Mouse (Mus musculus) thymus, postnatal 14 days (tissue): ENCODE results near the gene Plin2.

Experiments used
- DNase-seq: peaks from one replicate; pipeline ENCODE4 v3.0.0; 2021

Gene Plin2

GRCm38 (mm10) chr4:86669780-86670201 lies at the start of gene Plin2:
Gene Plin2, minus strand, starts transcription at chr4:86670060.
- DNase-seq = peak; percentile 55

- no peak for DNase-seq
Measured at GRCm38 (mm10) chr4:86718878-86719577, 49.2 kb upstream of the Plin2 start.

DNA sequence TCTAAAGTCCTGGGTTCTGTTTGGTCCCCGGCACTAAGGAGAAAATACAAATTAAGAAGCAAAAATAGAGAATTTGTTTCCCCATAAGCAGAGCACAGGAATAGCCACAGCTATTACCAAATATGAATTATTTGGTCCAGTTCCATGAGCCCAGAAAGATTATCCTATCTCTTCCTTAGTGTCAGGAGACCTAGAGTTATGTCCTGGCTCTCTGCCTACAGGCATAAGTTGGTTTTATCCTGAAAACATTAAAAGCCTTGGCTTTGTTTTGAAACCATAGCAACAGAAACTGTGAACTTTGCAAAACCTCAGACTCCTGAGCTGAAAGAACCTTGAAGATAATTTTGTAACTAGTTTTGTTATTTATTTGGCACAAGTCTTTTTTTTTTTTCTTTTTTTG lies 47.3 kb upstream of the Plin2 start:
- no peak for DNase-seq

GRCm38 (mm10) chr4:86715341-86715740 lies 45.5 kb upstream of the Plin2 start:
- DNase-seq = no peak

- DNase-seq = no peak
Measured at GRCm38 (mm10) chr4:86713518-86713917, 43.7 kb upstream of the Plin2 start.

GRCm38 (mm10) chr4:86712751-86713195 lies 42.9 kb upstream of the Plin2 start:
- DNase-seq = peak; percentile 71

DNA sequence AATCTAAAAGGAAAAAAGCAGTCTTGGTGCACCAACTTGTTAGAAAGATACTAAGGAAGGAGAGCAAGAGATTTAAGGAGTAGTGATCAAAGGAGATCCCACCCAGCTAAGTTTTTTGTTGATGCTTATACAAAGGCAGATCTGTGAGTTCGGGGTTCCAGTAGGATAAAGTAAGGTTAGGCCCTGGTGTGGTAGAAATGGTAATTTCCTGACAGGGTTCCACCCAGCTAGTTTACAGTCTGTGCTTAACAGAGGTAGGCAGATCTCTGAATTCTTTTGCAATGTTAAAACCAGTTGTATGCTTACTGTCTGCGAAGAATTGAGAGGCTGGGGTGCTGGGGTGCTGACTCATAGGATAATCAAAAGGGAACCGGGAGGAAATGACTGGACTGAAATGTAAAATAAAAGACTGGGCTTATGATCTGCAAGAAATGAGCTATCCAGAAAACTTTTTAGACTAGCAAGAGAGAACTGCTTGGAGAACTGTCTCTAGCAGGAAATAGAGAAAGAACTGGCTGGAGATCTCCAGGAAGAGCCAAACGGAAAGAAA lies 40.9 kb upstream of the Plin2 start:
- DNase-seq = no peak

DNA sequence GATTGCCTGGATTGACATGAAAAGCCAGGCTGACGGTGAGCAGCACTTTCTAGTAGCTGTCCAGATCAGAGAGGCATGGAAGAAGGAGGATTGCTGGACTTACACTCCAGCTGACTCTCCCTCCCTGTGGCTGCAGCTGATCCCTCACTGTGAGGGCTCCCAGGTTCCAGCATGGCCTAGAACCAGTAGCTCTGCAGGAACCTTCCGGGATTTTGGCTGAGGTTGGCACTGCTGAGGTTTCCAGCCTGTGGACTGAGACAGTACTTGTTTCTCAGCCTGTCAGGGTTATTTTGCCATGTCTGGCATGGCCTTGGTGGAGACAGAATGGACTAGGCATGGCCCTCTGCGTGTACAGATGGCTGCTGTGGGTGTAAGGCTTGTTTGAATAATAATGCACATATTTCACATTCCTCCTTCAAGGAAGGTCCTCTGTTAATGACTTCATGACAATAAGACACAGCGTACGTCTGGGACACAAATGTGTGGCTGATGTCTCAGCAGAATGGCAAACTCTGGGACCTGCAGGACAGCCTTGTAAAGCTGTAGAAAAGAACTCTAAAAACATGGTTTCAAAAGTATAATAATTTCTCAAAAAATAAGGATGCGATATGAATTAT lies 40.3 kb upstream of the Plin2 start:
- DNase-seq = no peak

GRCm38 (mm10) chr4:86708801-86709200 lies 38.9 kb upstream of the Plin2 start:
- DNase-seq = peak; percentile 45

GRCm38 (mm10) chr4:86699161-86699865 lies 29.5 kb upstream of the Plin2 start:
- DNase-seq = no peak

GRCm38 (mm10) chr4:86696890-86697289 lies 27.0 kb upstream of the Plin2 start:
- peak; percentile 57 for DNase-seq

DNA sequence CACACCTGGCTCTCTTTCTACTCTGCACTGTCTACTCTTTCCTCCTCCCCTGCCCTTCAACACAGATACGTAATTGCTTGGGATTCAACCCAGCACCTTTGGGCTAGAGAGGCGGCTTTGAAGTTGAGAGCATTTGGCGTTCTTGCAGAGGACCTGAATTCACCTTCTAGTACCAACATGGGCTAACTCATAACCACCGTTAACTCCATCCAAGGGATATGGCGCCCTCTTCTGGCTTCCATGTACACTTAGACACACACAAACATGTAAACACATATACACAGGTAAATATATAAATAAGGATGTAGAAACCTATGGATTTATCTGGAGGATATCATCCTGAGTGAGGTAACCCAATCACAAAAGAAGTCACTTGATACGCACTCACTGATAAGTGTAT lies 25.2 kb upstream of the Plin2 start:
- DNase-seq = peak; percentile 83

GRCm38 (mm10) chr4:86692931-86693330 lies 23.1 kb upstream of the Plin2 start:
- DNase-seq = no peak

DNA sequence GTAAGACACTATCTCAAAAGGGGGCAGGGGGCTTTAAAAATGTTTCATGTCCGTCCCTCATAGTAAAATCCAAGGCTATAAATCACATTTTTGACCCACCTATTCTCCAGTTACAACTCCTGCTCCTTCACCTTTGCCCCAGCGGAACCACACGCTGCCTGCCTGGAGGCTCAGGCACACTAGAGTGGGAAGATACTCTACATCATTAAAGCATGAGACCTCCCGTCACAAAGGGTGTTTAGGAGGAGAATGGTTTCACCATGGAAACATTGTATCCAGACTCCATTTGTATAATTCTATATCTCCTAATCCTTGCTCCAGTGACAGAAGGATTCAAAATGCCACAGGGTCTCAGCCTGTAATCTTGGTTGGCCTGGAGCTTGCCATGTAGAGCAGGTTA lies 21.4 kb upstream of the Plin2 start:
- no peak for DNase-seq

DNA sequence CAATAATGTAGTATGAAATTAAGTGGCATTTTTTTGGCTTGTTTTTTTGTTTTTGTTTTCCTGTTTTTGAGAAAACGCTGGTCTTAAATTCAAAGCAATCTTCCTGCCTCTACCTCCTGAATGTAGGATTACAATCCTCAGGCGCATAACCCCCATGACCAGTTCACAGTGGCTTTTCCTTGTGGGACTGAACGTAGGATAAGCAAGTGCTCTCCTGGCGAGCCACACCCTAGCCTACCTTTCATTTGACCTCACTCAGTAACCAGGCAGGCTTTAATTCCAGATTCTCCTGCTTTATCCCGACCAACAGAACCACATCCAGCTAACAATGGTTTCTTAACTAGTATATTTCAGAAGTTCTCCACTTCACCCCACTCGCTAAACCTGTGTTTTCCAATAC lies 20.9 kb upstream of the Plin2 start:
- DNase-seq = no peak

- peak; percentile 44 for DNase-seq
Measured at GRCm38 (mm10) chr4:86690194-86690593, 20.3 kb upstream of the Plin2 start.

DNA sequence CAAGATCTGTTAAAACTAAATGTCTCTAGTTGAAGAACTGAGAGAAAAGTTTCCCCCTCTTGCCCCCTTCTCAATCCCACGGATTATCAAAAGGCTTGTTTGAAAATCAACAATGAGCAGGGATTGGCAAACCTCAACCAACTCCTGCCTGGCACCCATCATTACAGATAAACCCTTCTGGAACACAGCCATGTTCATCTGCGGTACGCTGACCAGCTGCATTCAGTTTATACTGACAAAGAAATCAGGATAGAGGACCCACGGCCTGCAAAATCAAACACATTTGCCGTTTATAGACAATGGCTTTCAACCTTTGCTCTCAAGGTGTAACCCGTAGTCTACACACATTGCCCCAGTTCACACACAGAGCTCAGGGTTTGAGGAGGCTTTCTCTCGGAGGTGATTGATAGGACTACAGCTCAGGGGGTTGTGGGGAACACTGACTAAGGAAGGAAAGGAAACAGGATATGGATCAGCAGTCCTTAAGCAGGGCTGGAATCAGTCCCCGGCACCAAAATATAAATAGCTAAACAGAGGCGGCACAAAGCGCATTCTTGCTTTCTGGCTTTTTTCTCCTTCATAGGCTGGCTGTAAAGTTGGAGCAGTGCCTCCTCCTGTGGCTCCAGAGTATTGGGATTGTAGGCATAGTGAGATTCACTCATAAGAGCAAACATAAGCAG lies 19.3 kb upstream of the Plin2 start:
- no peak for DNase-seq

GRCm38 (mm10) chr4:86686564-86686963 lies 16.7 kb upstream of the Plin2 start:
- no peak for DNase-seq

- no peak for DNase-seq
Measured at GRCm38 (mm10) chr4:86686009-86686366, 16.1 kb upstream of the Plin2 start.

GRCm38 (mm10) chr4:86685231-86686008 lies 15.6 kb upstream of the Plin2 start:
- no peak for DNase-seq

- no peak for DNase-seq
Measured at GRCm38 (mm10) chr4:86684806-86685205, 14.9 kb upstream of the Plin2 start.

DNA sequence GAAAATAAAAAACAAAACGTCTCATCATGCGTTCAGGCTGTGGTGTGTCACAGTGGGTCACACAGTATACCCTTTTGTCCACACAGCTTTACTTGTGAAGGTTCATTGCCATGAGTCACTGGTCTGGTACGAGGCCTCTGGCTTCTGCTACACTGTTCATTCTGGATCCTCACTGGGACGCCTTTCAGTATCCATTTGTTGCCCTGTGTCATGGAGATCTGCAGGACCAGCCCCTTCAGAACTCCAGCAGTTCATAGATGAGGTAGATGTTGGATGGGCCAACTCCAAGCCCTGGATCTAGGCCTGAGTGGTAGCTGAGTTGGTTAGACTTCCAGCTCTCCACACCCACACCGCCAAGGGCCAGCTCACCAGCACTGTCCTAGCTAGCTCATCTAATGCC lies 13.9 kb upstream of the Plin2 start:
- no peak for DNase-seq
